Comparison of ENCODE assay signal across 16 mouse cellular contexts in genomic region chr10:43559313-43559712, GRCm38 (mm10).
"Had no signal": no experiment of that assay in that cellular context is flagged by ENCODE, and none has a peak within 500 bp of the region (broad histone marks: within the 10 kb centered on the region; RNA-seq: fewer than 3 reads in every experiment).

No protein-coding gene starts in this region.

- H3K4me3 ChIP-seq: kidney, embryonic 15.5 days; left cerebral cortex, adult 2 months; limb, embryonic 15.5 days; liver, embryonic 12.5 days; megakaryocyte, embryonic 14.5 days; neural tube, embryonic 13.5 days had no signal

- H3K4me2 ChIP-seq: kidney, embryonic 15.5 days; limb, embryonic 15.5 days; liver, embryonic 12.5 days; lung, embryonic 14.5 days; midbrain, embryonic 11.5 days; neural tube, embryonic 13.5 days had no signal

- H3K27ac ChIP-seq: kidney, embryonic 15.5 days; left cerebral cortex, adult 2 months; limb, embryonic 15.5 days; liver, embryonic 12.5 days; neural tube, embryonic 13.5 days had no signal

- ATAC-seq: liver, embryonic 12.5 days; midbrain, embryonic 16.5 days had no signal

- H3K36me3 ChIP-seq: kidney, embryonic 15.5 days; limb, embryonic 15.5 days; liver, embryonic 12.5 days; neural tube, embryonic 13.5 days had no signal

- H3K9ac ChIP-seq: kidney, embryonic 15.5 days; limb, embryonic 15.5 days; liver, embryonic 12.5 days; lung, embryonic 14.5 days; neural tube, embryonic 13.5 days had no signal

- H3K4me1 ChIP-seq: kidney, embryonic 15.5 days; limb, embryonic 15.5 days; megakaryocyte, embryonic 14.5 days; neural tube, embryonic 13.5 days had no signal

- H3K9me3 ChIP-seq: kidney, embryonic 15.5 days; limb, embryonic 15.5 days; liver, embryonic 12.5 days; neural tube, embryonic 13.5 days had no signal

- H3K27me3 ChIP-seq: kidney, embryonic 15.5 days; limb, embryonic 15.5 days; neural tube, embryonic 13.5 days had no signal

- DNase-seq: kidney, postnatal 14 days; lung, embryonic 14.5 days; lung, postnatal 10 days; lung, postnatal 4 days; right cerebral cortex, adult 18-20 months; spleen, adult 18-20 months; thymus, adult 18-20 months; thymus, postnatal 14 days had no signal
